Mouse (Mus musculus): ENCODE results near the gene Tlcd1.

The Tlcd1 gene

GRCm38 (mm10) chr11:78176402-78176862 is at the start of gene Tlcd1, which contains the start of gene Nek8:
TSS of gene Tlcd1 (plus strand) at chr11:78176711.
TSS of gene Nek8 (minus strand) at chr11:78176675.
- peak; percentile 96 for DNase-seq

GRCm38 (mm10) chr11:78126739-78127138 is 49.8 kb upstream of the Tlcd1 start:
- DNase-seq: no peak

DNA sequence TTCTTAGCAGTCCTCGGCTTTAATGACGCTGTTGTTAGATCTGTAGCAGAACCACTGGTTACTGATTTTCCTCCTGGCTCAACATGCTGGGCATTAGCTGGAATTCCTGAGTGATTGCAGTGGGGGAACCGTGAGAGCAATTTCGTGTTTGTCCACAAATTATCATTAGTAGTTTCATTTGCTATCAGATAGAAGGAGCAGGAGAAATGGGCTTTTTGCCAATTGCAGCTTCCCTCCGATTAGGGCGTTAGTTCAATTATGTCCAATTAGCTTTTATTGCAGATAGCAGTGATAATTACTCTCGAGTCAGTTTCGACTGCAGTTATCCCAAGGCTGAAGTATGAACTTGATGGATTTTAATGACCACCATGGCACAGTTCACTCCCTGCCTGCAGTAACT is 47.1 kb upstream of the Tlcd1 start:
- DNase-seq: no peak

DNA sequence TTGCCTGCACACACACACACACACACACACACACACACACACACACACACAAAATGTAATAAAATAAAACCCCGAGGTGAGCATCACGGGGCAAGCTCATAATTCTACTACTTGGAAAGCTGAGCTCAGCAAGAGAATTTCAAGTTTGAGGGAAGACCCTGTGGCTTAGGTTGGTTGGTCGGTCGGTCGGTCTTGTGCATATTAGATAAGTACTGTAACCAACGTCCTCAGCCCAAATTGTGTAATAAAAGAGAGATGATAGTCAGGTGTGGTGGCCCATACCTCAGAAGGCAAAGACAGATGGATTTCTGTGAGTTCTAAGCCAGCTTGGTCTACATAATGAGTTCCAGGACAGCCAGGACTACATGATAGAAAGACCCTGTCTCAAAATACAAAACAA is 42.6 kb upstream of the Tlcd1 start:
- DNase-seq: no peak

- DNase-seq: no peak
Observed at GRCm38 (mm10) chr11:78134344-78134743, 42.2 kb upstream of the Tlcd1 start.

GRCm38 (mm10) chr11:78135314-78135713 is 41.2 kb upstream of the Tlcd1 start:
- DNase-seq: peak; percentile 25

DNA sequence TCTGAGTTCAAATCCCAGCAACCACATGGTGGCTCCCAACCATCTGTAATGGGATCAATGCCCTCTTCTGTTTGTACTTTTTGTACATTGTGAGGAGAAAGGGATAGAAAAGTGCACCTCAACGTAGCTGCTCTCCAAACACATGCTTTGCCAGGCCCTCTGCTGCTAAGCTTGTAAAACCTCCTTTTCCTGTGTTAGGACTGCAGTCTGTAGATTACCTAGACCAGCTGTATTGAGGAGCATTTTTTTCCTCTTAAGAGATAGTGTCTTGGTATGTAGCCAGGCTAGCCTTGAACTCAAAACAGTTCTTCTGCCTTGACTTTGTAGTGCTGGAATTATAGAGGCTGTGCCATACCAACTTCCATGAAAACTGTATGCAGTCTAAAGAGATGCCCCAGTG is 40.4 kb upstream of the Tlcd1 start:
- no peak for DNase-seq

DNA sequence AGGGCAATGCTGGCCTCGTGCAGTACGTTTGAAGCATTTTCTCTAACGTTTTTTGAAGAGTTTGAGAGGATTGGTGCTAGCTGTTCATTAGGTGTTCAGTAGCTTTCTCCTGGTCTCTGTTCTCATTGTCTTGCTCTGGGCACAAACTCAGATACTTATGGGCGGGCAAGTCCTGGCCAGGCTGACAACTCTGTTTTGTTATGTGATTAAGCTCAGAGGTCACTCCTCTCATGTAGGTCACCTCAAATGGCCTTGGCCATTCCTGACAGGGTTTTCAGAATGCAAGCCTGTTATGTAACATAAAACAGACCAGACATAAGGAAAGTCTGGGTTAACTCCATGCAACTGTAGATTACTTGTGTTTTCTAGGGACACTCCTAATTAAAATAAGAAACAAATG is 38.9 kb upstream of the Tlcd1 start:
- no peak for DNase-seq

- no peak for DNase-seq
Observed at GRCm38 (mm10) chr11:78138023-78138422, 38.5 kb upstream of the Tlcd1 start.

GRCm38 (mm10) chr11:78140665-78141064 is 35.8 kb upstream of the Tlcd1 start:
- no peak for DNase-seq

- DNase-seq: no peak
Observed at GRCm38 (mm10) chr11:78143520-78143919, 33.0 kb upstream of the Tlcd1 start.

DNA sequence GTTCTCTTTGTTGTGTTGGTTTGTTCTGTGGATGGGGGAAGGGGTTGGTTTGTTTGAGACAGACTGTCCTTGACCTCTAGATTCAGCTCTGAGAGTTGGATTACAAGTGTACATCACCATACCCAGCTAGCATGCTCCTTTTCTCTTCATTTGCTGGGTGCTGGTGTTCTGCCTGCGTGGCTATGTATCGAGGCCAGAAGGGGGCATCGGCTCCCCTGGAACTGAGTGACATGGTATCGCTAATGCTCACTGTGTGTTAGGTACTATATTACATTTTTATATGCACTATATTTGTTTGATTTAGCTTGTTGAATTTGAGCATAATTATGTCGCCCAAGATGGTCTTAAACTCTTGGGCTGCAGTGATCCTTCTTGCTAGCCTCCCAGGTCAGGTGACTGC is 30.3 kb upstream of the Tlcd1 start:
- no peak for DNase-seq

DNA sequence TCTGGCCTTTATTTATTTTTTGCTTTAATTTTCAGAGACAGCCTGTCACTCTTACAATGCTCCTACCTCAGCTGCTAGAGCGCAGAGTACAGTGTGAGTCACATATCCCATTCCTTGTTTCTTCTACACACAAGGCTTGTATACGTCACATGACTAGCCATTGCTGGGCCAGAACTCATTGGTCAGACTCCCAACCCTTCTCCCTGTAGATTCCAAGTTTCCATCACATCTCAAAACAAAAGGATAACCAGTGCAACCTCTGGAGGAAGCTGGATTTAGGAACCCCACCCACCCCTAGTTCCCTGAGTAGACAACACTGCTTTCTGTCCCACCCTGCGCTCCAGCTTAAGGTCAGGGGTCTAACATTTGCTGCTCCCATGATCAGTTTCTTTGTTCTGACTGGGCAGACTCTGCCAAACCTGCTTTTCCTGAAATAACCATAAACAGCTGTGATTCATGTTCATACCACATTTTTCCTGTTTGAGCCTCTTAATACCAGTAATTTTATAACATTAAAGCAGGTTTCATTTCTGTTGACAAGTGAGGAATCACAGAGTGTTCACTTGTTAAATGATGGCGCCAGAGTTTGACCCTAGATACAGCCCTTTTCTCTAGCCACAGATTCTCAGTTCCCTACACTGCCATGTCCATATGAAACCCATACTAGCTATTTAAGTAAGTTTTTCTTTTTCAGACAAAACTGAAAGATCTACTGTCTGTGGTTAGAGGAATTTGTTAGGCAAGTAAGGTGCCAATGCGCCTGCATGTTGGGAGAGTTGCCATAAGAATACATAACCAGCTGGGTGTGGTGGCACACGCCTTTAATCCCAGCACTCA is 29.6 kb upstream of the Tlcd1 start:
- no peak for DNase-seq

DNA sequence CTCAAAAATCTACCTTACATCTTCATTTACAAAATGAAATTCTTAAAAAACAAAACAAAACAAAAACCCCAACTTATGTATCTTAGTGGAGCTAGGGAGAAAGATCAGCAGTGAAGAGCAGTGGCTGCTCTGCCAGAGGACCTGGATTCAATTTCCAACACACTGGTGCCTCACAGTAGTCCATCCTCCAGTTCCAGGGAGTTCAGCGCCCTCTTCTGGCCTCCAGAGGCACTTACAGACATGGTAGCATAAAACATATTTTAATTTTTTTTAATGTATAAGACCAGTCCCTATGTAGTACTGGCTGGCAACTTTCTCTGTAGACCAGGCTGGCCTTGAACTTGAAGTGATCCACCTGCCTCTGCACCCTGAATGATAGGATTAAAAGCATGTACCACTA is 25.4 kb upstream of the Tlcd1 start:
- peak; percentile 56 for DNase-seq

DNA sequence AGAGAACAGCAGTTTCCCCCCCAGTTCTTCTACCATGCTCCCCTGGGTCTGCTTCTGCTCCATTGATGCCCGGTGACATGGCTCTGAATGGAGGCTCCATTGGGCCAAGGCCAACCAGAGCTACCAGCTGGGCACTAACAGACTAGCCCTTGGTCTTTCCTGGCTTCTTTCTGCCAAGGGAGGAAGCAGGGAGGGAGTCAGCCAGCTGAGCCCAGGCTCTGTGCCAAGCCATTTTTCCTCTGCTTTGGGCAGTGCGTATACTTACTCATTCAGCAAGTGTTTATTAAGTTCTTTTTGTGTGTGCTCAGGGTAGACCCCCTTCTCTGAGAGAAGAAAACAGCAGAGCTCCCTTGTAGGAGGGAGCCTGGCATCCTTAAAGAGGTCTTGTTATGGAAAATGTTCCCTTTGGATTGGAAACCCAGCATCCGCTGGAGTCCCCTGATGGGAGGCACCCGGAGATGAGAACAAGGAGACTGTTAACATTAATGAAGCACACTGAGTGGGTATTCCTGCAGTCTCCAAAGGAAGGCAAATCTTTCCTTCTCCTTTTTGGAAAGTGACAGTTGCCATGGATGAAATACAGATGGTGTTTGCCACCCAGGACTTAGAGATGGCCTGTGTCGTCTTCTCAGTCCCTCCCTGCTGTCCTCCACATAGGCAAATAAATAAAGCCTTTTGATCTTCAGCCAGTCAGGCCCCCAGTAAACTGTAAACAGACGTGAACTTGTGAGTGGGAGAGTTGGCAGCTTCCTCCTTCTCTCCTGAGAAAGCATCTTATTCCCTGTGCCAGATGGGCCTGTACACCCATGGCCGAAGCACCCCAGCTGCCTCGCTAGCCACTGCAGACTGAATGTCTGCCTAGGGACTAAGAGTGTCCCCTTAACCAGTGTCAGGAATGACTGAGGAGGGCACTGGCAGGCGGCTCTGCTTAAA is 23.9 kb upstream of the Tlcd1 start:
- peak; percentile 78 for DNase-seq

- peak; percentile 24 for DNase-seq
Observed at GRCm38 (mm10) chr11:78153778-78154177, 22.7 kb upstream of the Tlcd1 start.

- no peak for DNase-seq
Observed at GRCm38 (mm10) chr11:78155674-78156073, 20.8 kb upstream of the Tlcd1 start.

GRCm38 (mm10) chr11:78156156-78156699 is 20.3 kb upstream of the Tlcd1 start:
- no peak for DNase-seq

DNA sequence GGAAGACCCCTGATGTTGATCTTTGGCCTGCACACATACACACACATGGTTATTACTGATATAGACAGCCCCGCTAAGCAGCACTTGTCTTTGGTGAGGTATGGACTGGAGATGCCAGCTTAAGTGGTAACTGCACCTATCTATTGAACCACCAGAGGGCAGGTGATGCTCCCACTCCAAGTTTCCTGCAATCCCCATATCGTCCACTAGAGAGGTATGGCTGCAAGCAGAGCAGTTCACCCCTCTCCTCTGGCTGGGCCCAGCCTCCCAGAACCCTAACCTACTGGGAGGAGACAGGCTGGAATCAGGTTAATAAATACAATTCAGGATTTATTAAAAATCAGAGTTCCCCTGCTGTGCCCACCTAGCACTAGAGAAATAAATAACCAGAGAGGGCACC is 17.4 kb upstream of the Tlcd1 start:
- DNase-seq: peak; percentile 87

- DNase-seq: peak; percentile 41
Observed at GRCm38 (mm10) chr11:78159557-78159956, 17.0 kb upstream of the Tlcd1 start.

DNA sequence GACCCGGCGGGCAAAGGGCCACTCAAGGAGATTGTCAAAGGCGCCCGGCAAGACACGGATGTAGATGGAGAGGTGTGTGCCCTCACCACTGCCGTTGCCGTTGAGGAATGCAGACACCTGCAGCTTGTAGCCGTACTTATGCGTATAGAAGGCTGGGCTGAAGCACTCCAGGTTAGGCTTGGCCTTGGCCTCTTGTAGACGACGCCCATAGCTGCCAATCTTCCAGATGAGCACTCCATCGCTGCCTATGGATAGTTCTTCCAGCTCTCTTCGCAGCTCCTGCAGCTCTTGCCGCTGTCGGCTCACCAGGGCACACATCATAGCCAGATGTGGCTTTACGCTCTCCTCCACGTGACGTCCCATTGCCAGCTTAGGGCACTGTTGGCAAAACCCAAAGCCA is 16.3 kb upstream of the Tlcd1 start:
- DNase-seq: peak; percentile 25

- no peak for DNase-seq
Observed at GRCm38 (mm10) chr11:78160675-78161074, 15.8 kb upstream of the Tlcd1 start.

DNA sequence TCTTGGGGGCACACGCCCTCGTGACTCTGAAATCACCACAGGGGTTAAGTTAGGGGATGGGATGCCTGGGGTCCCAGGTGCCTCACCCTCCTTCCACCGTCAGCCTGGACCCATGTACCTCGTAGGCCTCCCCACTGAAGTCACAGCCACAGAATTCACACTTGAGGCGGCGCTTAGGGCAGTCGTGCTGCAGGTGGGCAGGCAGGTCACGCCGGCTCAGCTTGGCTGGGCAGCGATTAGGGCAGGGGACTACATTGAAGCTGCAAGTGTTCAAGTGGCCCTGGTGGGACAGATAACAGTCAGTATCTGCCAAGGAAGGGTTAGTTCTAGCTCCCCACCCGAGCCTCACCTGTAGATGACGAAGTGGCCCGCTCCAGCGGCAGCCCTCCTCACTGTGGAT is 15.3 kb upstream of the Tlcd1 start:
- no peak for DNase-seq
